Mouse (Mus musculus): ENCODE data around the gene Chil6.

Chil6 gene

GRCm38 (mm10) chr3:106406082-106406481 lies at the start of gene Chil6:
TSS of gene Chil6 (minus strand) at chr3:106406182.
- DNase-seq = no peak

- no peak for DNase-seq
Observed at GRCm38 (mm10) chr3:106452616-106453015, 46.6 kb upstream of the Chil6 start.

- DNase-seq = no peak
Observed at GRCm38 (mm10) chr3:106449567-106449966, 43.6 kb upstream of the Chil6 start.

- no peak for DNase-seq
Observed at GRCm38 (mm10) chr3:106448995-106449394, 43.0 kb upstream of the Chil6 start.

- DNase-seq = no peak
Observed at GRCm38 (mm10) chr3:106448571-106448970, 42.6 kb upstream of the Chil6 start.
